Mouse (Mus musculus) lung, postnatal 25 days (tissue): ENCODE data around the gene Arhgap29.
A peak's percentile ranks its signal among the peaks of the same experiment; 100 is the strongest.

Source experiments
- DNase-seq: peaks from one replicate; pipeline ENCODE4 v3.0.0; 2022; ENCODE audit warnings: low spot score

Gene Arhgap29

GRCm38 (mm10) chr3:122012464-122012863 is 60.1 kb downstream of the Arhgap29 start:
- DNase-seq = peak; percentile 53

- DNase-seq = no peak
Observed at GRCm38 (mm10) chr3:122018421-122018820, 66.1 kb downstream of the Arhgap29 start.

- DNase-seq = no peak
Observed at GRCm38 (mm10) chr3:122019159-122019558, 66.8 kb downstream of the Arhgap29 start.

GRCm38 (mm10) chr3:122021029-122021652 is 68.8 kb downstream of the Arhgap29 start:
- DNase-seq = no peak

- peak; percentile 25 for DNase-seq
Observed at GRCm38 (mm10) chr3:122022355-122022754, 70.0 kb downstream of the Arhgap29 start.

- DNase-seq = no peak
Observed at GRCm38 (mm10) chr3:122026676-122027075, 74.3 kb downstream of the Arhgap29 start.

GRCm38 (mm10) chr3:122027776-122028175 is 75.4 kb downstream of the Arhgap29 start:
- DNase-seq = no peak

GRCm38 (mm10) chr3:122033248-122033837 is 81.0 kb downstream of the Arhgap29 start:
- no peak for DNase-seq

GRCm38 (mm10) chr3:122034240-122034639 is 81.9 kb downstream of the Arhgap29 start:
- DNase-seq = no peak

GRCm38 (mm10) chr3:122035092-122035491 is 82.8 kb downstream of the Arhgap29 start:
- no peak for DNase-seq

GRCm38 (mm10) chr3:122040522-122040921 is 88.2 kb downstream of the Arhgap29 start:
- DNase-seq = no peak

GRCm38 (mm10) chr3:122043102-122043501 is 90.8 kb downstream of the Arhgap29 start:
- no peak for DNase-seq

GRCm38 (mm10) chr3:122043799-122044547 is 91.6 kb downstream of the Arhgap29 start, which contains the start of gene Abca4:
Gene Abca4, plus strand, starts transcription at chr3:122044443.
- DNase-seq = no peak

- no peak for DNase-seq
Observed at GRCm38 (mm10) chr3:122046187-122046620, 93.9 kb downstream of the Arhgap29 start.

GRCm38 (mm10) chr3:122047402-122047801 is 95.1 kb downstream of the Arhgap29 start:
- DNase-seq = peak; percentile 43

GRCm38 (mm10) chr3:122047921-122048861 is 95.8 kb downstream of the Arhgap29 start:
- DNase-seq = peak; percentile 47

GRCm38 (mm10) chr3:122049158-122049557 is 96.8 kb downstream of the Arhgap29 start:
- DNase-seq = no peak

GRCm38 (mm10) chr3:122058439-122059198 is 106.3 kb downstream of the Arhgap29 start:
- no peak for DNase-seq

- no peak for DNase-seq
Observed at GRCm38 (mm10) chr3:122062586-122062985, 110.2 kb downstream of the Arhgap29 start.

GRCm38 (mm10) chr3:122064556-122065410 is 112.4 kb downstream of the Arhgap29 start:
- peak; percentile 50 for DNase-seq
